Mouse (Mus musculus) embryonic fibroblast, embryonic 13.5 days (primary cell): Measurements from ENCODE around the gene Jam2. TPM values are rescaled to one million over a fixed set of nuclear protein-coding genes. Genes with fewer than 3 reads are reported as not detected.

Experiments used
- H3K27ac ChIP-seq: 2 replicates; pipeline ENCODE4 v1.5.1; 2012; ENCODE audit warnings: low read length, control low read depth, inconsistent platforms; ENCODE audit not compliant: insufficient read depth
- H3K4me1 ChIP-seq: 2 replicates; pipeline ENCODE4 v1.6.1; 2011; ENCODE audit warnings: low read length; ENCODE audit not compliant: control insufficient read depth, insufficient read depth
- H3K4me3 ChIP-seq: 2 replicates; pipeline ENCODE4 v1.5.1; 2011; ENCODE audit warnings: mild to moderate bottlenecking, control low read depth, low read length; ENCODE audit not compliant: insufficient read depth
- CTCF ChIP-seq: IDR thresholded peaks from 2 replicates; pipeline ENCODE4 v1.5.1; 2011; ENCODE audit warnings: mild to moderate bottlenecking, control low read depth, low read length, moderate library complexity, borderline replicate concordance; ENCODE audit not compliant: insufficient read depth
- POLR2A ChIP-seq: IDR thresholded peaks from 2 replicates; pipeline ENCODE4 v1.6.1; 2011; ENCODE audit warnings: low read depth, mild to moderate bottlenecking, control low read depth, low read length, moderate library complexity
- polyA plus RNA-seq: library from polyadenylated mRNA; stranded (reverse); fragments of >200 nt; gene quantifications from 2 replicates; pipeline ENCODE4 v1.2.4, GENCODE M21; 2011; ENCODE audit warnings: low read depth; ENCODE audit not compliant: missing spikeins, insufficient read length

Jam2 gene
- polyA plus RNA-seq, 1 experiment = 5.5 TPM

GRCm38 (mm10) chr16:84770891-84771290, 3.0 kb upstream of the Jam2 start:
- Histone ChIP-seq H3K4me3 (no peak overlapping the region), H3K27ac (no peak overlapping the region)
- no peak for TF ChIP-seq CTCF
- TF ChIP-seq POLR2A = no peak

DNA sequence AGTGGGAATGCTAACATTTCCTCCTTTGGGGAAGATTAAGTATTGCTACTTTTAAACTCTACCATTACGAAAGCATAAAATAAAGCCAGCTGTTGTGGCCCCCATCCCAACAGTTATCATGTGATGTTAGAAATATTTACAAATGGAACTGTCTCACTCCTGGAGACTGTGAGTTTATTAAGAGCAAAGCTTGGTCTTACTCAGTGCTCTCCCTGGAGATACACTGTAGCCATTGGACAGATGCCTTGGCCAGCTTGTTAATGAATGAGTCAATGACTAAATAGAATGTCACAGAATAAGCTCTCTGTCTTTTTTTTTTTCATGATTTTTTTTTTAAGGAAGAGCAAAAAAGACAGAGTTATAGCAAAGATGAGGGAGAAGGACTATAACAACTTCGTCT, 2.5 kb upstream of the Jam2 start:
- Histone ChIP-seq H3K4me1 (peaks cover 2% of the 10 kb centered on the region; the same call in 1 of the 2 replicates), H3K4me3 (no peak overlapping the region)

More at GRCm38 (mm10) chr16:84770891-84771290, 3.0 kb upstream of the Jam2 start:
- H3K4me1 ChIP-seq = peaks cover 2% of the 10 kb centered on the region; the same call in 1 of the 2 replicates

GRCm38 (mm10) chr16:84772496-84773267, 1.2 kb upstream of the Jam2 start:
- Histone ChIP-seq H3K4me3 (no peak overlapping the region), H3K4me1 (peaks cover 2% of the 10 kb centered on the region; the same call in 1 of the 2 replicates)

More for the DNA sequence above, 2.5 kb upstream of the Jam2 start:
- no peak overlapping the region for H3K27ac ChIP-seq
- TF ChIP-seq CTCF (no peak), POLR2A (no peak)

GRCm38 (mm10) chr16:84773268-84773861, 558 bp upstream of the Jam2 start:
- Histone ChIP-seq H3K4me1 (peaks cover 2% of the 10 kb centered on the region; the same call in 1 of the 2 replicates), H3K27ac (no peak overlapping the region), H3K4me3 (peak overlapping the region; percentile 58)
- no peak for TF ChIP-seq CTCF
- TF ChIP-seq POLR2A = no peak

More at GRCm38 (mm10) chr16:84772496-84773267, 1.2 kb upstream of the Jam2 start:
- H3K27ac ChIP-seq = no peak overlapping the region
- TF ChIP-seq POLR2A = no peak
- no peak for TF ChIP-seq CTCF

GRCm38 (mm10) chr16:84774761-84775231, 873 bp downstream of the Jam2 start:
- no peak overlapping the region for H3K27ac ChIP-seq

GRCm38 (mm10) chr16:84775356-84775755, 1.4 kb downstream of the Jam2 start:
- Histone ChIP-seq H3K4me1 (peaks cover 2% of the 10 kb centered on the region; the same call in 1 of the 2 replicates), H3K4me3 (no peak overlapping the region)

More at GRCm38 (mm10) chr16:84774761-84775231, 873 bp downstream of the Jam2 start:
- Histone ChIP-seq H3K4me3 (peak overlapping the region; percentile 58), H3K4me1 (peaks cover 2% of the 10 kb centered on the region; the same call in 1 of the 2 replicates)
- no peak for TF ChIP-seq CTCF
- no peak for TF ChIP-seq POLR2A

DNA sequence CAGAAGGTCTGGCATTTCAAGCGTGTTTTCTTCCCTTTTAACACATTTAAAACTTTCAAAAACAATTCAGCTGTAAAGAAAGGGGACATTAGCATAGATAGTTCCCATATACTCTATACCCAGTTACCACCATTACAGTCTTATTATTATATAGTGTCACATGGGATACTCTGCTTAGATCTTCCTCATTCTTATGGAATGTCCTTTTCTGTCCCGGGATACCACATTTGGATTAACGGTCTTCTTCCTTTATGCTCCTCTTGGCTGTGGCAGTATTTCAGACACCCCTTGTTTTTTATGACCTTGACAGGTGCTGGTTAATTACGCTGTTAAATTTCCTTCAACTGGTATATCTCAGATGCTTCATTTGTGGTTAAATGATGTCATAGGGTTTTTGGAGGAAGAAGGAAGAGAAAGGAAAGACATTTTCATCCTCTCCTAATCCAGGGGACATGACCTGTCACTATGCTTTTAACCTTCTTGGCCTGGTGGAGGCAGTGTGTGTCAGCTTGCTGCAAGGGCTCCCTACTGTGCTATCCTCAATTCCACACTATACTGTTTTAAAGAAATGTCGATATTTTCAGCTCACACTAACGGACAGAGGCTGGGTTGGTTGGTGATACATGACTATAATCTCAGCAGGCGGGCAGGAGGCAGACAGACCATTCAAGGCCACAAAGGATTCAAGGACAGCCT, 2.3 kb downstream of the Jam2 start:
- H3K4me3 ChIP-seq = no peak overlapping the region
- TF ChIP-seq CTCF (0 out of 2 replicates have a peak, but pooled peaks have one; percentile 27), POLR2A (no peak)

More at GRCm38 (mm10) chr16:84775356-84775755, 1.4 kb downstream of the Jam2 start:
- TF ChIP-seq CTCF = no peak
- no peak for TF ChIP-seq POLR2A
- H3K27ac ChIP-seq = no peak overlapping the region

GRCm38 (mm10) chr16:84778431-84778830, 4.5 kb downstream of the Jam2 start:
- TF ChIP-seq POLR2A (no peak), CTCF (no peak)
- H3K4me3 ChIP-seq = no peak overlapping the region
- H3K4me1 ChIP-seq = no peaks in the 10 kb centered on the region

More for the DNA sequence above, 2.3 kb downstream of the Jam2 start:
- Histone ChIP-seq H3K27ac (no peak overlapping the region), H3K4me1 (no peaks in the 10 kb centered on the region)

DNA sequence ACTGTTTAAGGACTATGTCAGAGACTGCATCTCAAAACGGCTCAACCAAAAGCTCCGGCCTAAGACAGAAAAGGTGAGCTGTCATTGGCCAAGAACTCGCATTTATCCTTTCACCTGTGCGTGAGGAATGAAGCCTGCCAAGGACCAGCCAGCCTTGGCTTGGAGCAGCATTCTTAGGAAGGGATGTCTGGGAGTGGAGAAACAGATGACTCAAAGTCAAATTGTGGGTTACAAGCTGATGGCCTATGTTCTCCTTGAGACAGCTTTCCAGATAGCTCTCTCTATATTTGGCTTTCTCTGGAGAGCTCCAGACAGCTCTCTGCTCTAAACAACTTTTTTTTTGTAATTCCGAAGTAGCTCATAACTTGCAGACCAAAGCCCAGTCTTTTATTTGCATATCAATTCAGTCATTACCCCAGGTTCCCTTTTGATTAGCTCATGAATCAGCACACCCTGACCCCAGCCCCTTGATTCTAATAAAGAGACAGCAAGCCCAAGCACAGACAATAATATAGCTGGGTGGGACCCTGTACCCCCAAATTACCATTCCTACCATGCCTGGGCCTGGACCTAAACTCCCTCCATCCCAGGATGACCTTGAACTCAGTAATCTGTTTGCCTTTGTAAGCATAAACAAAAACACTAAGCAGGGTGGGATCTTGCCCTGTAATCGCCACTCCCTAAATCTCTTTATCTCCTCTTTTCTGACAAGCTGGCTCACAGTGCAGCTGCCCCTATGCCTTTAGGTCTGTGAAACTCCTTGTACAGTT, 5.1 kb downstream of the Jam2 start:
- Histone ChIP-seq H3K27ac (no peak overlapping the region), H3K4me3 (no peak overlapping the region), H3K4me1 (no peaks in the 10 kb centered on the region)
- TF ChIP-seq CTCF (no peak), POLR2A (no peak)

More at GRCm38 (mm10) chr16:84778431-84778830, 4.5 kb downstream of the Jam2 start:
- H3K27ac ChIP-seq = no peak overlapping the region
